Mouse (Mus musculus): ENCODE measurements around the gene Ctns.

The Ctns gene

GRCm38 (mm10) chr11:73198603-73199229, at the start of gene Ctns:
TSS of gene Ctns (minus strand) at chr11:73199042.
- DNase-seq (ENCODE audit: extremely low read depth, low read depth), result peak; percentile 83

GRCm38 (mm10) chr11:73242777-73243176, 43.9 kb upstream of the Ctns start:
- DNase-seq (ENCODE audit: extremely low read depth, low read depth), result no peak

- DNase-seq (ENCODE audit: extremely low read depth, low read depth), result no peak
Observed at GRCm38 (mm10) chr11:73242199-73242598, 43.4 kb upstream of the Ctns start.

GRCm38 (mm10) chr11:73236731-73237130, 37.9 kb upstream of the Ctns start:
- DNase-seq (ENCODE audit: extremely low read depth, low read depth), result no peak

- no peak for DNase-seq (ENCODE audit: extremely low read depth, low read depth)
Observed at GRCm38 (mm10) chr11:73235990-73236701, 37.3 kb upstream of the Ctns start.

GRCm38 (mm10) chr11:73233992-73234391, 35.1 kb upstream of the Ctns start, which contains the start of gene Trpv1:
TSS of gene Trpv1 (plus strand) at chr11:73234292.
- no peak for DNase-seq (ENCODE audit: extremely low read depth, low read depth)

GRCm38 (mm10) chr11:73232513-73232912, 33.7 kb upstream of the Ctns start:
- no peak for DNase-seq (ENCODE audit: extremely low read depth, low read depth)

- DNase-seq (ENCODE audit: extremely low read depth, low read depth), result no peak
Observed at GRCm38 (mm10) chr11:73230081-73230480, 31.2 kb upstream of the Ctns start.

GRCm38 (mm10) chr11:73228881-73229280, 30.0 kb upstream of the Ctns start:
- no peak for DNase-seq (ENCODE audit: extremely low read depth, low read depth)

- DNase-seq (ENCODE audit: extremely low read depth, low read depth), result no peak
Observed at GRCm38 (mm10) chr11:73225856-73226255, 27.0 kb upstream of the Ctns start.

GRCm38 (mm10) chr11:73223966-73224365, 25.1 kb upstream of the Ctns start:
- DNase-seq (ENCODE audit: extremely low read depth, low read depth), result no peak

GRCm38 (mm10) chr11:73222846-73223245, 24.0 kb upstream of the Ctns start:
- DNase-seq (ENCODE audit: extremely low read depth, low read depth), result no peak

GRCm38 (mm10) chr11:73220651-73221050, 21.8 kb upstream of the Ctns start:
- no peak for DNase-seq (ENCODE audit: extremely low read depth, low read depth)

- DNase-seq (ENCODE audit: extremely low read depth, low read depth), result no peak
Observed at GRCm38 (mm10) chr11:73219671-73220070, 20.8 kb upstream of the Ctns start.

- DNase-seq (ENCODE audit: extremely low read depth, low read depth), result no peak
Observed at GRCm38 (mm10) chr11:73213956-73214355, 15.1 kb upstream of the Ctns start.

GRCm38 (mm10) chr11:73207621-73208020, 8.8 kb upstream of the Ctns start:
- DNase-seq (ENCODE audit: extremely low read depth, low read depth), result no peak

GRCm38 (mm10) chr11:73205194-73205593, 6.4 kb upstream of the Ctns start:
- DNase-seq (ENCODE audit: extremely low read depth, low read depth), result no peak

- DNase-seq (ENCODE audit: extremely low read depth, low read depth), result no peak
Observed at GRCm38 (mm10) chr11:73203895-73204294, 5.1 kb upstream of the Ctns start.

- DNase-seq (ENCODE audit: extremely low read depth, low read depth), result no peak
Observed at GRCm38 (mm10) chr11:73201597-73201996, 2.8 kb upstream of the Ctns start.

- no peak for DNase-seq (ENCODE audit: extremely low read depth, low read depth)
Observed at GRCm38 (mm10) chr11:73201021-73201420, 2.2 kb upstream of the Ctns start.

- peak; percentile 26 for DNase-seq (ENCODE audit: extremely low read depth, low read depth)
Observed at GRCm38 (mm10) chr11:73199879-73200278, 1.0 kb upstream of the Ctns start.

- peak; percentile 90 for DNase-seq (ENCODE audit: extremely low read depth, low read depth)
Observed at GRCm38 (mm10) chr11:73199230-73199712, 429 bp upstream of the Ctns start, which contains the start of gene Shpk. TSS of gene Shpk (plus strand) at chr11:73199460.

- no peak for DNase-seq (ENCODE audit: extremely low read depth, low read depth)
Observed at GRCm38 (mm10) chr11:73198190-73198589, 652 bp downstream of the Ctns start.
